Mouse (Mus musculus) hindbrain, postnatal 0 days (tissue): ENCODE data around the gene Tnfrsf1b. TPM values are rescaled to one million over a fixed set of nuclear protein-coding genes. Genes with fewer than 3 reads are reported as not detected.

Experiments
- ATAC-seq: fragments of 200-750 bp; cut with Nextera tagmentation; 2 replicates; pipeline ENCODE4 v1.8.0; 2017; ENCODE audit warnings: mild to moderate bottlenecking, moderate TSS enrichment, moderate library complexity
- DNase-seq: peaks from one replicate; pipeline ENCODE4 v3.0.0-alpha.2; 2015; ENCODE audit warnings: low spot score
- H3K27ac ChIP-seq: fragments of 300-500 bp; sonication (generic); 2 replicates; pipeline ENCODE4 v1.5.1; 2014; ENCODE audit warnings: mild to moderate bottlenecking
- H3K27me3 ChIP-seq: fragments of 300-500 bp; sonication (generic); 2 replicates; pipeline ENCODE4 v1.6.1; 2014; ENCODE audit warnings: low read length, mixed read lengths; ENCODE audit not compliant: insufficient read depth
- H3K36me3 ChIP-seq: fragments of 300-500 bp; sonication (generic); 2 replicates; pipeline ENCODE4 v1.6.1; 2014; ENCODE audit warnings: low read length, mixed read lengths; ENCODE audit not compliant: insufficient read depth
- H3K4me1 ChIP-seq: fragments of 300-500 bp; sonication (generic); 2 replicates; pipeline ENCODE4 v1.6.1; 2014; ENCODE audit warnings: antibody characterized with exemption, low read length, mixed read lengths; ENCODE audit not compliant: insufficient read depth
- H3K4me2 ChIP-seq: fragments of 300-500 bp; sonication (generic); 2 replicates; pipeline ENCODE4 v1.6.1; 2014; ENCODE audit warnings: low read depth, mild to moderate bottlenecking, low read length, moderate library complexity, mixed read lengths
- H3K4me3 ChIP-seq: fragments of 300-500 bp; sonication (generic); 2 replicates; pipeline ENCODE4 v1.5.1; 2014; ENCODE audit warnings: low read length
- H3K9ac ChIP-seq: fragments of 300-500 bp; sonication (generic); replicated peaks from 2 replicates; pipeline ENCODE4 v1.6.1; 2014; ENCODE audit warnings: mild to moderate bottlenecking, low read length, moderate library complexity, mixed read lengths
- H3K9me3 ChIP-seq: fragments of 300-500 bp; sonication (generic); 2 replicates; pipeline ENCODE4 v1.6.1; 2016; ENCODE audit warnings: low read length, mixed read lengths
- CTCF ChIP-seq: IDR thresholded peaks from 2 replicates; pipeline ENCODE4 v1.5.1; 2016; ENCODE audit warnings: antibody characterized with exemption, control low read depth, low read depth
- WGBS: fragments of 180-500 bp; shearing (Covaris S2); extraction: QIAGEN DNeasy Blood & Tissue Kit; methylation state at CpG from one replicate; pipeline ENCODE4 v1.1.7; 2014; 5-methylcytosine and 5-hydroxymethylcytosine counted together
- polyA plus RNA-seq: library from polyadenylated mRNA; unstranded; fragments of >200 nt; fragmentation: Nextera tagmentation; extraction: Ambion mirVana; gene quantifications from 2 replicates; pipeline ENCODE4 v1.2.1, GENCODE M21; 2015
- total RNA-seq: library from RNA; depleted of rRNA; stranded (reverse); fragments of >200 nt; gene quantifications from 2 replicates; pipeline ENCODE4 v1.2.3, GENCODE M21; 2014

The Tnfrsf1b gene
- total and polyA plus RNA-seq, 2 experiments from 2014 or later = 2.9 to 7.3 TPM

DNA sequence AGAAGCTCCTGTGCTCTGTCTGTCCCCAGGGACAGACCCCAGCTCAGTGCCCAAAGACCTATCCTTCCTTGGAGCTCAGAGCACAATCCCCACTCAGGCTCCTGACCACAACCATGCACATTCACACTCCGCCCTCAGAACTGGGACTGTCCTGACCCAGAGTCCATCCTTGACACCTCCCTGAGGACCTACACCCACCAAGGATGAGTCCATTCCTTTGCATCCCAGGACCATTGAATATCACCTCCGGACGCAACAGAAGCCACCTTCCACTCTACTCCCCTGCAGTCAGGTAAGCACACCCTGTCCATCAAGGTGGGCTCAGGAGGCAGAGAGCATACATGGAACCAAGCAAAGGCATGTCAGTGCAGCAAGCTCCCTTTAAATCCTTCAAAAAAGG, 1.1 kb downstream of the Tnfrsf1b start:
- peak overlapping the region; percentile 46 for H3K4me3 ChIP-seq
- H3K9me3 ChIP-seq = no peaks in the 10 kb centered on the region
- H3K4me1 ChIP-seq = peaks cover 8% of the 10 kb centered on the region; the same call in 1 of the 2 replicates
- no peak; the same call in 1 of the 2 replicates for ATAC-seq
- 0 out of 2 replicates have a peak, but pooled peaks cover 5% of the 10 kb centered on the region for H3K27me3 ChIP-seq
- H3K27ac ChIP-seq = no peak overlapping the region
- H3K36me3 ChIP-seq = no peaks in the 10 kb centered on the region
- no peak overlapping the region for H3K9ac ChIP-seq
- peak overlapping the region; percentile 73 for H3K4me2 ChIP-seq
- DNase-seq = no peak
- 91% methylated on average over 3 of the region's 3 CpGs for WGBS
- TF ChIP-seq CTCF = no peak

DNA sequence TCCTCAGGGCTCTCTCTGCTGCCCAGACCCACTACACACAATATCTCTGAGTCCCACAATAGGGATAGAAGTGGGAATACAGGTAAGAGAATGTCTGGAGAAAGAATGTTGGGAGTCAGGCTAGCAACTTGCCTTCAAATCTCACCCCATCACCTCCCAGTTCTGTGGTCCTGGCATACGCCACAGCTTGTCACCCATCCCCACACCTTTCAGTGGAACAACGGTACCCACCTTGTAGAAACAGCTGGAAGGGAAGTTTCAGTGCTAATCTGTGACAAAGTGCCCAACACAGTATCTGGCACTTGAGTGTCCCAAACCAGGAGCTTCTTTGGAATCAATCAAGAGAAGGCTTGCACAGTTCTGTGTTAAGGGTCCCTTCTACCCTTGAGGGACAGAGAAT, 2.0 kb downstream of the Tnfrsf1b start:
- H3K4me3 ChIP-seq = no peak overlapping the region
- no peak overlapping the region for H3K4me2 ChIP-seq
- no peak overlapping the region for H3K9ac ChIP-seq
- DNase-seq (no peak), ATAC-seq (no peak)
- no peaks in the 10 kb centered on the region for H3K9me3 ChIP-seq
- no peaks in the 10 kb centered on the region for H3K36me3 ChIP-seq
- peaks cover 8% of the 10 kb centered on the region; the same call in 1 of the 2 replicates for H3K4me1 ChIP-seq
- WGBS = 84% methylated on average over 2 of the region's 2 CpGs
- TF ChIP-seq CTCF = no peak
- H3K27ac ChIP-seq = no peak overlapping the region
- H3K27me3 ChIP-seq = 0 out of 2 replicates have a peak, but pooled peaks cover 5% of the 10 kb centered on the region

DNA sequence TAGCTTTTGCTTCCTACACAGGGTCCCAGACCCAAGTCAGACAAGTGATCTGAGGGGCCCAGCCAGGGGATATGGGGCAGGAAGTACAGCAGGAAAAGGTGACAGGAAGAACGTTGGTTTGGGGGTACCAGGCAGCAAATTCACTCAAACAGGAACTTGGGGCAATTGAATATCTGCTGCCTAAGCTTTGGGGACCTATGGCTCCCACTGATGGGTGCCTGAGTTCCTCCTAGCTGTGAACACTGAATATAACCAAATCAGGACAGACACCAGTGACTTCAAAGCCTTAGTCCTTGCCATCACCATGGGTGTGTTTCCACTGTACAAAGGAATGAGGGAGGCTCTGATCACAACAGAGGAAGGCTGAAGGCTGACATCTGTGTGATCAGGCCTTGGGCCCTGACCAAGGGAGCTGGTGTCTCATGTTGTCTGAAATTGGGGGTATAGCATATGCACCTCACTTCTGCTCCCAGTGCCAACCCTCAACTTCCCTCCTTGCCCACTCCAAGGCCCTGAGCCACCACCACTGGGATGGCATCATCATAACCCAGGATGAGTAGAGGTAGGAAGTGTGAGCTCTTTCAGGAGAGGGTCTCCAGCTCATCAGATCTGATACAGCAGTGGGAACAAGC, 3.8 kb downstream of the Tnfrsf1b start:
- Histone ChIP-seq H3K4me1 (peaks cover 8% of the 10 kb centered on the region; the same call in 1 of the 2 replicates), H3K4me3 (no peak overlapping the region), H3K27ac (no peak overlapping the region), H3K4me2 (no peak overlapping the region), H3K27me3 (0 out of 2 replicates have a peak, but pooled peaks cover 5% of the 10 kb centered on the region), H3K36me3 (no peaks in the 10 kb centered on the region), H3K9ac (no peak overlapping the region), H3K9me3 (no peaks in the 10 kb centered on the region)
- TF ChIP-seq CTCF = no peak
- DNase-seq (no peak), ATAC-seq (no peak)
- 63% methylated on average over 1 of the region's 1 CpGs for WGBS

DNA sequence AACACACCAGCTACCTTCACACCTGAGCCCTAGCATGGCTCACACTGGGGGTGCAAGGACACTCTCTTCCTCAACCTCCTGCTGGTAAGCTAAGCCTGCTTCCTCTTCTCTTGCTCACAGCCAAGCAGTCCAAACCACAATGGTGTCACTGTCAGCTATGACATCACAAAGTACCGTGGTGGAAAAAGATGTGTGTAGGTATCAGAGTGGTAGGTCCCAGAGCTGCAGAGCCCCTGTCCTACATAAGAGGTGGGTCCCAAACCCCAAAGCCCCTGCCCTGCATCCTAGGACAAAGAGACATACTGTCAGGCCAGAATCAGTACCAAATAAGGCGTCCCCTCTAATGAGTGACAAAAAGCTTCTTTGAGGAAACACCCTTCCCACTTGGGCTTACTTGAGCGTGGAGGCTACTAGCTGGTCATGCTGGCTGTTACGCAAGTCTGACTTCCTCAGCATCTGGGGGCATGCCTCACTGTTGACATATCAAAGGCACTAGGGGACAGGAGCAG, 5.9 kb downstream of the Tnfrsf1b start:
- TF ChIP-seq CTCF = no peak

DNA sequence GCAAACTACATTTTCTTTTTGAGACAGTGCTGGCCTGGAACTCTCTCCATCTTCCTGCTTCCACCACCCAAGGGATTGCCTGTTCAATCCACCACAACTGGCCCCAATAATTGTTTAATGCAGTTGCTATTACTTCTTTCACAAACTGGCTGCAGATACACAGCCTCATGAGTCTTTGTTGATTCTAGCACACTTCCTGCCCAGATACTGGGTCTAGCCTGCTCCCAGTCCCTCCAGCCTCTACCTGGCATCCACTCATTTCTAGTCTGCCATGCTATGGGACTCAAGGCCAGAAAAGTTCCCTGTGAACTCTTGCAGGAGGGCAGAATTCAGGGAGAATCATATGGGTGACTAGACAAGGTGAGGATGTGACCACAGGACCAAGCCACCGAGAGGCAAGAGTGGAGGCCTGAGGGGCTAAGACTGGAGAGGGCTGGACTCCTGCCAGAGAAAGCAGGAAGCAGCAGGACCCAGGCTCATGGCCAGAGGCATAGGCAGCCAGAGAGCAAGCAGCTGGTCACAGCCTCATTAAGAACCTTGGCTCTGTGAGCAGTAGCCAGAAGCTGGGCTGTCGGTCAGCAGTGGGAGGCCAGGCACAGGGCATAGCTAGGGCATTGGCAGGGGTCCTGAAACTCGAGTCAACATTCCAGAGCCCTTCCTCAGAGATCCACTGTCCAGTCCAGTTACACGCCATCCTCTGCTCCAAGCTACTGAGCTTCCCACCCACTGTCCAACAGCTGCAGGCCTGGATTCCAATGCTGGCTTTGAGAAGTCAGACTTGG, 7.4 kb downstream of the Tnfrsf1b start:
- WGBS = 19% methylated on average over 4 of the region's 4 CpGs
- Histone ChIP-seq H3K27me3 (no peaks in the 10 kb centered on the region), H3K9me3 (no peaks in the 10 kb centered on the region), H3K4me2 (no peak overlapping the region), H3K4me1 (no peaks in the 10 kb centered on the region), H3K36me3 (no peaks in the 10 kb centered on the region), H3K27ac (no peak overlapping the region), H3K4me3 (no peak overlapping the region), H3K9ac (no peak overlapping the region)
- DNase-seq = peak; percentile 79
- TF ChIP-seq CTCF = no peak
- ATAC-seq = peak; percentile 88

More for the DNA sequence above, 5.9 kb downstream of the Tnfrsf1b start:
- WGBS = 79% methylated on average over 4 of the region's 4 CpGs
- Histone ChIP-seq H3K9ac (no peak overlapping the region), H3K27me3 (no peaks in the 10 kb centered on the region), H3K4me3 (no peak overlapping the region), H3K9me3 (no peaks in the 10 kb centered on the region), H3K4me2 (no peak overlapping the region), H3K36me3 (no peaks in the 10 kb centered on the region), H3K27ac (no peak overlapping the region), H3K4me1 (no peaks in the 10 kb centered on the region)
- ATAC-seq = no peak
- no peak for DNase-seq

DNA sequence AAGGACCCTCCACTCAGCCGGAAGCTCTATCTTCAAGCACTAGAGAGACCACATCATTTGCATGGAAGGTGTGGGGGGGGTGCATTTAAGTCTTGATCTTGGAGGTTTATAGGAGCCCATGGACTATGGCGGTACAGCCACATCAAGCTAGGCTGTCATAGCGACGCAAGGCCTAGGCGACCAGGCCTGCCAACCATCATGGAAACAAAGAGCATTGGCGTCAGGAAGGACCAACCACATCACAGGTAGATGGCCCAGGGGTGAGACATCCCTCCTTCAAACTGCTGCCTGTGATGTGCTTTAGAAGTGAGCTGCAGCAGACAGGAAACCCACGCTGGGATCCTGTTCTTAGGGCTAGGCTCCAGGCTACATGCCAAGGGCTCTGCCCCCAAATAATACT, 10.6 kb downstream of the Tnfrsf1b start:
- Histone ChIP-seq H3K4me3 (no peak overlapping the region), H3K4me1 (no peaks in the 10 kb centered on the region), H3K27me3 (no peaks in the 10 kb centered on the region), H3K9me3 (no peaks in the 10 kb centered on the region), H3K36me3 (no peaks in the 10 kb centered on the region), H3K9ac (no peak overlapping the region), H3K27ac (no peak overlapping the region), H3K4me2 (no peak overlapping the region)
- 88% methylated on average over 7 of the region's 7 CpGs for WGBS
- no peak for TF ChIP-seq CTCF
- DNase-seq (no peak), ATAC-seq (no peak)
